Comparison of ENCODE assay signal across 9 mouse cellular contexts in genomic region chr11:101469155-101469554, GRCm38 (mm10). TPM values are rescaled to one million over a fixed set of nuclear protein-coding genes. Genes with fewer than 3 reads are reported as not detected.
DNase-seq lines count a peak whose midpoint lies in the region; ATAC-seq and TF ChIP-seq lines count a peak whose summit lies in the region.
"Had no signal": no experiment of that assay in that cellular context is flagged by ENCODE, and none has a peak within 500 bp of the region (broad histone marks: within the 10 kb centered on the region; RNA-seq: fewer than 3 reads in every experiment).

No protein-coding gene starts in this region.

- no peak for ATAC-seq in neural tube, embryonic 14.5 days (ENCODE audit: low read depth)

- H3K9me3 ChIP-seq in forebrain, embryonic 10.5 days, result no peaks in the 10 kb centered on the region
- H3K9me3 ChIP-seq in limb, embryonic 10.5 days (replicated peaks), result no peaks in the 10 kb centered on the region
- H3K9me3 ChIP-seq in neural tube, embryonic 14.5 days (ENCODE audit: control insufficient read depth, low read length), result no peaks in the 10 kb centered on the region

- peaks cover 83% of the 10 kb centered on the region for H3K4me1 ChIP-seq in forebrain, embryonic 10.5 days
- H3K4me1 ChIP-seq in limb, embryonic 10.5 days, result peaks cover 52% of the 10 kb centered on the region
- peaks cover 17% of the 10 kb centered on the region for H3K4me1 ChIP-seq in neural tube, embryonic 14.5 days (ENCODE audit: control insufficient read depth, insufficient read depth, low read length)

- H3K27ac ChIP-seq in left cerebral cortex, adult 2 months, result peak overlapping the region; percentile 76; the same call in 1 of the 2 replicates
- H3K27ac ChIP-seq in forebrain, embryonic 10.5 days, result peak overlapping the region; percentile 92; the same call in 1 of the 2 replicates
- H3K27ac ChIP-seq in limb, embryonic 10.5 days, result no peak overlapping the region
- no peak overlapping the region for H3K27ac ChIP-seq in neural tube, embryonic 14.5 days (ENCODE audit: low read depth, low read length)

- H3K4me3 ChIP-seq in left cerebral cortex, adult 2 months, result peak overlapping the region; percentile 67
- peak overlapping the region; percentile 90 for H3K4me3 ChIP-seq in forebrain, embryonic 10.5 days
- peak overlapping the region; percentile 94; the same call in 1 of the 2 replicates for H3K4me3 ChIP-seq in limb, embryonic 10.5 days
- H3K4me3 ChIP-seq in neural tube, embryonic 14.5 days (ENCODE audit: low read depth, low read length), result peak overlapping the region; percentile 68

- peaks cover 47% of the 10 kb centered on the region for H3K27me3 ChIP-seq in forebrain, embryonic 10.5 days (ENCODE audit: poor library complexity, severe bottlenecking)
- peaks cover 46% of the 10 kb centered on the region for H3K27me3 ChIP-seq in limb, embryonic 10.5 days (ENCODE audit: low read depth, poor library complexity, severe bottlenecking)
- H3K27me3 ChIP-seq in neural tube, embryonic 14.5 days (ENCODE audit: control insufficient read depth, insufficient read depth, low read length), result no peaks in the 10 kb centered on the region

- WGBS in forebrain, embryonic 10.5 days, result 69% methylated on average over 4 of the region's 4 CpGs
- 70% methylated on average over 4 of the region's 4 CpGs for WGBS in limb, embryonic 10.5 days
- 61% methylated on average over 4 of the region's 4 CpGs for WGBS in neural tube, embryonic 14.5 days

- peak overlapping the region; percentile 81; the same call in 1 of the 2 replicates for H3K9ac ChIP-seq in neural tube, embryonic 14.5 days (replicated peaks; ENCODE audit: low read depth, low read length)

- H3K4me2 ChIP-seq in neural tube, embryonic 14.5 days (ENCODE audit: low read depth, low read length), result peak overlapping the region; percentile 86

- intact Hi-C loops in left cerebral cortex, adult 2 months (cut with DNase I), result loop anchor here (2.0 kb wide), 1 partner anchor 84 kb away; the partner anchor contains the start of gene Nbr1
- intact Hi-C loops in left cerebral cortex, postnatal 10 days (cut with DNase I), result loop anchor here (5.0 kb wide), 1 partner anchor 83 kb away; the partner anchor contains the start of genes Brca1 and Nbr1

- no peak for TF ChIP-seq CTCF in left cerebral cortex, adult 2 months (IDR thresholded peaks at IDR 0.05)

- H3K36me3 ChIP-seq in forebrain, embryonic 10.5 days (replicated peaks), result peaks cover 14% of the 10 kb centered on the region
- no peaks in the 10 kb centered on the region for H3K36me3 ChIP-seq in limb, embryonic 10.5 days
- H3K36me3 ChIP-seq in neural tube, embryonic 14.5 days (ENCODE audit: control insufficient read depth, insufficient read depth, low read length), result no peaks in the 10 kb centered on the region

- no peak for DNase-seq in left cerebral cortex, adult 2 months (ENCODE audit: extremely low spot score in 1 of 2, low spot score in 2 of 2)
- DNase-seq in left cerebral cortex, postnatal 10 days (ENCODE audit: extremely low spot score in 1 of 2, low spot score in 2 of 2), result no peak
- DNase-seq in forebrain, embryonic 10.5 days (ENCODE audit: extremely low spot score, low spot score), result no peak
- no peak for DNase-seq in limb, embryonic 10.5 days (ENCODE audit: low spot score)
- no peak for DNase-seq in adrenal gland, postnatal 25 days
- no peak for DNase-seq in right cerebral cortex, postnatal 14 days
- no peak for DNase-seq in cerebellum, postnatal 25 days
- DNase-seq: thymus, adult 2 months had no signal

RNA-seq across cellular contexts. Expression of gene Vat1, which starts 3.1 kb away (rescaled TPM):
- total RNA-seq in left cerebral cortex, adult 2 months (2021), result 10 to 100 TPM; 33.4 to 36.8 TPM
- total RNA-seq in left cerebral cortex, postnatal 10 days (2021), result 10 to 100 TPM; 50.3 to 54.3 TPM
- polyA plus RNA-seq in forebrain, embryonic 10.5 days (2016; fragmentation: Nextera tagmentation; extraction: Ambion mirVana), result 24.9 and 28.5 TPM in 2 replicates
- polyA plus RNA-seq in limb, embryonic 10.5 days (2016; fragmentation: Nextera tagmentation; extraction: Ambion mirVana), result 14.6 and 17.2 TPM in 2 replicates
- polyA plus RNA-seq in neural tube, embryonic 14.5 days (2014; fragmentation: Nextera tagmentation; extraction: Ambion mirVana), result 67.4 and 90.8 TPM in 2 replicates
- 104 and 112 TPM in 2 replicates for total RNA-seq in adrenal gland, postnatal 25 days (2021)

RNA-seq across cellular contexts. Expression of gene Rnd2, which starts 4.4 kb away (rescaled TPM):
- 100 to 1,000 TPM; 141 to 159 TPM for total RNA-seq in left cerebral cortex, adult 2 months (2021)
- total RNA-seq in left cerebral cortex, postnatal 10 days (2021), result 100 to 1,000 TPM; 111 to 115 TPM
- polyA plus RNA-seq in forebrain, embryonic 10.5 days (2016; fragmentation: Nextera tagmentation; extraction: Ambion mirVana), result 28.1 and 36.9 TPM in 2 replicates
- 5.0 and 6.3 TPM in 2 replicates for polyA plus RNA-seq in limb, embryonic 10.5 days (2016; fragmentation: Nextera tagmentation; extraction: Ambion mirVana)
- polyA plus RNA-seq in neural tube, embryonic 14.5 days (2014; fragmentation: Nextera tagmentation; extraction: Ambion mirVana), result 37.9 and 61.8 TPM in 2 replicates
- total RNA-seq in adrenal gland, postnatal 25 days (2021), result 8.1 and 11.1 TPM in 2 replicates

RNA-seq across cellular contexts. Expression of gene Ifi35, which starts 20.9 kb away (rescaled TPM):
- 1 to 10 TPM; 2.4 to 3.2 TPM for total RNA-seq in left cerebral cortex, adult 2 months (2021)
- 1 to 10 TPM; 1.8 to 2.8 TPM for total RNA-seq in left cerebral cortex, postnatal 10 days (2021)
- polyA plus RNA-seq in forebrain, embryonic 10.5 days (2016; fragmentation: Nextera tagmentation; extraction: Ambion mirVana), result 3.3 and 3.4 TPM in 2 replicates
- polyA plus RNA-seq in limb, embryonic 10.5 days (2016; fragmentation: Nextera tagmentation; extraction: Ambion mirVana), result 2.3 and 3.1 TPM in 2 replicates
- polyA plus RNA-seq in neural tube, embryonic 14.5 days (2014; fragmentation: Nextera tagmentation; extraction: Ambion mirVana), result 1.4 and 2.0 TPM in 2 replicates
- total RNA-seq in adrenal gland, postnatal 25 days (2021), result 33.5 and 39.5 TPM in 2 replicates

RNA-seq across cellular contexts. Expression of gene Rpl27, which starts 27.1 kb away (rescaled TPM):
- 10 to 100 TPM; 31.5 to 34.7 TPM for total RNA-seq in left cerebral cortex, adult 2 months (2021)
- 10 to 100 TPM; 49.9 to 58.1 TPM for total RNA-seq in left cerebral cortex, postnatal 10 days (2021)
- polyA plus RNA-seq in forebrain, embryonic 10.5 days (2016; fragmentation: Nextera tagmentation; extraction: Ambion mirVana), result 499 and 505 TPM in 2 replicates
- polyA plus RNA-seq in limb, embryonic 10.5 days (2016; fragmentation: Nextera tagmentation; extraction: Ambion mirVana), result 448 and 536 TPM in 2 replicates
- 257 and 271 TPM in 2 replicates for polyA plus RNA-seq in neural tube, embryonic 14.5 days (2014; fragmentation: Nextera tagmentation; extraction: Ambion mirVana)
- 74.2 and 91.6 TPM in 2 replicates for total RNA-seq in adrenal gland, postnatal 25 days (2021)

RNA-seq across cellular contexts. Expression of gene Ptges3l, which starts 44.0 kb away (rescaled TPM):
- total RNA-seq in left cerebral cortex, adult 2 months (2021), result 1 to 10 TPM; 2.3 to 4.2 TPM
- 1 to 10 TPM; 3.4 TPM for total RNA-seq in left cerebral cortex, postnatal 10 days (2021)
- 2.3 and 3.8 TPM in 2 replicates for polyA plus RNA-seq in forebrain, embryonic 10.5 days (2016; fragmentation: Nextera tagmentation; extraction: Ambion mirVana)
- polyA plus RNA-seq in limb, embryonic 10.5 days (2016; fragmentation: Nextera tagmentation; extraction: Ambion mirVana), result 4.0 and 4.7 TPM in 2 replicates
- polyA plus RNA-seq in neural tube, embryonic 14.5 days (2014; fragmentation: Nextera tagmentation; extraction: Ambion mirVana), result 1.8 and 3.0 TPM in 2 replicates
- total RNA-seq in adrenal gland, postnatal 25 days (2021), result 3.2 and 3.9 TPM in 2 replicates

Comparison
In these comparisons a context has a peak if more than half of its experiments do, and no peak if none do; other contexts are left out.
1. H3K27ac ChIP-seq: peak in left cerebral cortex, adult 2 months (single experiment) and forebrain, embryonic 10.5 days (single experiment); none in limb, embryonic 10.5 days (single experiment) and neural tube, embryonic 14.5 days (single experiment).
2. Peak in every context shown above with its lines, with median percentiles within 50 percentile points of each other: H3K4me3 ChIP-seq.